Mouse (Mus musculus): Measurements from ENCODE around the gene Cyb5r2. TPM values are rescaled to one million over a fixed set of nuclear protein-coding genes. Genes with fewer than 3 reads are reported as not detected.

Gene Cyb5r2
- not detected for total RNA-seq (2023)

DNA sequence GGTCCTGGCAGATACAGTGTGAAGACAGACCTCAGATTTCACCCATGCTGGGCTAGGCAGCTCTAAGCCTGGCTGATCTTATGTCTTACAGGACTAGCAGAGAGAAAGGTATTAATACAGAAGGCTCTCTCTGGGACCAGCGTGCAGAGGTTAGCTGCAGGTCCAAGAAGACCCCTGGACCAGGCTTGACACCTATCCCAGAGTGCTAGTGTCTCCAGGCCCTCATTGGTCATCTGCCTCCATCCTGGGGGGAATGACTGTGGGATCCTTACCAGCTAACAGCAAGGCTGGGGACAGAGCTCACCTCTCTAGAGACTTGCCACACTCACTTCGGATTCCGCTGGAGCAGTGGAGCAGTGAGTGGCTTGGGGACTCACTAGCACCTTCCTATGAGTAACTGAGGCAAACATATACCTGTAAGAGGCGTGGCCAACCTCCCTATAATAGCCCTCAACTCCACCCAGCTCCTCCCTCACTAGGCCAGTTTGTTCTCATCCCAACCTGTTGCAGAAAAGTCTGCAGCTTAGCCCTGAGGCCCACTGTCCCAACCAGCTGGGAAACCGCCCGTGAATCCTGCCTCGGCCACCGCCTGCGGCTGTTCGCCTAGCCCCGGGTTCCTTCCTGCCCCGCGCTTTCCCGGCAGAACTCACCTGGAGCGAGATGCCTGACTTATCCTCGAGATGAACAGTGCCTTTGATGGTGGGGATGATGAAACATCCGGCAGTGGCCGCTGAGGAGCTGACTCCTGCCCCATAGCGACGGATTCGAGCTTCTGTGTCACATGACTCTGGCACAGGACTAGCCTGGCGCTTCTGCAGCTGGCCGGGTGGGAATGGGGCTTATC lies at the start of gene Cyb5r2:
Gene Cyb5r2, minus strand, starts transcription at position 725 of the 844 bp plus-strand sequence.

DNA sequence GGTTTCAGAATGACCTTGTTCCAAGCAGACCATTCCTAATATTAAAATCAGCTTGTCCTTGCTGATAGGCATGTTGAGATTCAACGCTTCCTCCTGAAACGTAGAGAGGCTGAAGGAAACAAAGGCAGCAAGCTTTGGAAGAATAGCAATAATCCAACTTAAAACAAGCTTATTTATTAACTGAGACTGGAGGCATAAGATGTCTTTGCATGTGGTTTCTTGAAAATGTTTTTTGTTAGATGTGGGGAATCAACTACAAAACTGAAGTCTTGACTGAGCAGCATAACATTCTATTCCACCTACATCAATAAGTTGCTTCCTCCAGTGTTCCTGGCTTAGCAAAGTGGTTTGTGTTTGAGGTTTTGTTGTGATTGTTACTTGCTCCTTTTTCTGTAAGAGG lies 43.3 kb upstream of the Cyb5r2 start, which contains the start of gene Ovch2:
Gene Ovch2, minus strand, starts transcription at position 101 of the 400 bp plus-strand sequence.

Other genes starting within 250 kb of the Cyb5r2 start
- gene Olfml1, start 190.6 kb downstream of the Cyb5r2 start, total RNA-seq (2023), result not detected
- gene Ppfibp2, start 162.8 kb downstream of the Cyb5r2 start, total RNA-seq (2023), result under 1 TPM; 0.56 to 0.93 TPM
- gene 5330417H12Rik, start 132.9 kb downstream of the Cyb5r2 start, total RNA-seq (2023), result not detected
- gene Ovch2, start 43.2 kb upstream of the Cyb5r2 start, total RNA-seq (2023), result not detected
- gene Olfr467, start 54.2 kb upstream of the Cyb5r2 start, total RNA-seq (2023), result not detected
- gene Olfr469, start 67.5 kb upstream of the Cyb5r2 start, total RNA-seq (2023), result not detected
- gene Olfr470, start 89.5 kb upstream of the Cyb5r2 start, total RNA-seq (2023), result not detected
- gene Olfr472, start 139.9 kb upstream of the Cyb5r2 start, total RNA-seq (2023), result under 1 TPM in 1 of 2 experiments, not detected in 1; 0.17 TPM
- not detected for gene Olfr473, start 172.4 kb upstream of the Cyb5r2 start, total RNA-seq (2023)
- gene Olfr474, start 196.6 kb upstream of the Cyb5r2 start, total RNA-seq (2023), result not detected
- not detected for gene Olfr476, start 206.8 kb upstream of the Cyb5r2 start, total RNA-seq (2023)
- not detected for gene Olfr477, start 228.7 kb upstream of the Cyb5r2 start, total RNA-seq (2023)

Measured in T-cell, adult 66 days (primary cell).